Mouse (Mus musculus): ENCODE measurements around the gene Usp17le. TPM values are rescaled to one million over a fixed set of nuclear protein-coding genes. Genes with fewer than 3 reads are reported as not detected.
"Not testable (repeated sequence)": the region's sequence is repeated elsewhere in the genome, so short reads cannot be mapped to it uniquely, and the experiment has no call there.

Usp17le gene
- polyA plus RNA-seq (2012; rRNA removed), result not detected in 2 replicates

GRCm38 (mm10) chr7:104777370-104777769, at the start of gene Usp17le:
Usp17le (minus strand) TSS chr7:104777470.
- H3K4me1 ChIP-seq (ENCODE audit: control insufficient read depth, insufficient read depth, low read length); H3K4me3 ChIP-seq (replicated peaks; ENCODE audit: extremely low read depth, low read depth, low read length); DNase-seq: not testable (repeated sequence)
- WGBS, result 42% methylated on average over 2 of the region's 2 CpGs

DNA sequence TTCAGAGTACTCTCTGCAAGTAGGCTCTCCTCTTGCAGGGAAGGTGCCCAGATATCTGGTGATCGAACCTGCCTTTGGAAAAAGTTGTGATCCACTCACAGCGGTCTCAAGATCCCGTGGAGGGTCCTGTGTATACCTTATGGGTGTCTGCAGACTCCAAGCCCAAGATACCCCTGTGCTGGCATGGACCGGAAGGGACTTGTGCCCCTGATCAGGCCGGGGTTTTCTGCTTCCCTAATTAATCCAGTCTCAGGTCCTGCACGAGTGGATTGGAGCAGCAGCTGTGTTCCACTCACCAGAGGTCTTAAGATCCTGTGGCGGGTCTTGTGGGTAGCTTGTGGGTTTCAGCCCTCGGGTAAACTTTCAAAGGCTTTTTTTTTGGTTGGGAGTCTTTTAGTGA, 33.1 kb upstream of the Usp17le start:
- WGBS, result 78% methylated on average over 8 of the region's 8 CpGs
- not testable (repeated sequence) for H3K4me3 ChIP-seq (replicated peaks; ENCODE audit: extremely low read depth, low read depth, low read length); DNase-seq; H3K4me1 ChIP-seq (ENCODE audit: control insufficient read depth, insufficient read depth, low read length)

GRCm38 (mm10) chr7:104790796-104791195, 13.5 kb upstream of the Usp17le start:
- DNase-seq, result no peak
- 68% methylated on average over 1 of the region's 1 CpGs for WGBS
- H3K4me3 ChIP-seq (replicated peaks; ENCODE audit: extremely low read depth, low read depth, low read length), result no peak overlapping the region
- no peak for TF ChIP-seq CTCF (IDR thresholded peaks at IDR 0.05; ENCODE audit: insufficient read depth, low read length)
- TF ChIP-seq POLR2A (IDR thresholded peaks at IDR 0.05; ENCODE audit: borderline replicate concordance, extremely low read depth, low read depth, low read length), result no peak
- no peaks in the 10 kb centered on the region for H3K4me1 ChIP-seq (ENCODE audit: control insufficient read depth, insufficient read depth, low read length)

Other genes with a start within 250 kb of the Usp17le start
- gene Olfr651, start 227.3 kb downstream of the Usp17le start, polyA plus RNA-seq (2012; rRNA removed), result not detected in 2 replicates
- gene Olfr652, start 216.6 kb downstream of the Usp17le start, polyA plus RNA-seq (2012; rRNA removed), result not detected in 2 replicates
- not detected in 2 replicates for gene Olfr653, start 200.2 kb downstream of the Usp17le start, polyA plus RNA-seq (2012; rRNA removed)
- not detected in 2 replicates for gene Olfr654, start 190.4 kb downstream of the Usp17le start, polyA plus RNA-seq (2012; rRNA removed)
- gene Olfr655, start 175.7 kb downstream of the Usp17le start, polyA plus RNA-seq (2012; rRNA removed), result not detected in 2 replicates
- not detected in 2 replicates for gene Olfr656, start 163.5 kb downstream of the Usp17le start, polyA plus RNA-seq (2012; rRNA removed)
- not detected in 2 replicates for gene Olfr657, start 152.7 kb downstream of the Usp17le start, polyA plus RNA-seq (2012; rRNA removed)
- gene Olfr658, start 130.2 kb downstream of the Usp17le start, polyA plus RNA-seq (2012; rRNA removed), result not detected in 2 replicates
- not detected in 2 replicates for gene Olfr659, start 110.7 kb downstream of the Usp17le start, polyA plus RNA-seq (2012; rRNA removed)
- not detected in 2 replicates for gene Olfr661, start 91.0 kb downstream of the Usp17le start, polyA plus RNA-seq (2012; rRNA removed)
- not detected in 2 replicates for gene Usp17lb, start 65.1 kb upstream of the Usp17le start, polyA plus RNA-seq (2012; rRNA removed)
- gene Usp17la, start 79.5 kb upstream of the Usp17le start, polyA plus RNA-seq (2012; rRNA removed), result not detected in 2 replicates
- gene Olfr665, start 100.6 kb upstream of the Usp17le start, polyA plus RNA-seq (2012; rRNA removed), result not detected in 2 replicates
- gene Olfr666, start 118.5 kb upstream of the Usp17le start, polyA plus RNA-seq (2012; rRNA removed), result not detected in 2 replicates
- gene Olfr667, start 144.0 kb upstream of the Usp17le start, polyA plus RNA-seq (2012; rRNA removed), result not detected in 2 replicates
- gene Olfr668, start 150.6 kb upstream of the Usp17le start, polyA plus RNA-seq (2012; rRNA removed), result not detected in 2 replicates
- not detected in 2 replicates for gene Olfr669, start 156.8 kb upstream of the Usp17le start, polyA plus RNA-seq (2012; rRNA removed)
- not detected in 2 replicates for gene Olfr670, start 185.2 kb upstream of the Usp17le start, polyA plus RNA-seq (2012; rRNA removed)
- not detected in 2 replicates for gene Olfr671, start 201.7 kb upstream of the Usp17le start, polyA plus RNA-seq (2012; rRNA removed)
- not detected in 2 replicates for gene Olfr672, start 224.6 kb upstream of the Usp17le start, polyA plus RNA-seq (2012; rRNA removed)